Mouse (Mus musculus): ENCODE data around the gene Cbr3.

DNA sequence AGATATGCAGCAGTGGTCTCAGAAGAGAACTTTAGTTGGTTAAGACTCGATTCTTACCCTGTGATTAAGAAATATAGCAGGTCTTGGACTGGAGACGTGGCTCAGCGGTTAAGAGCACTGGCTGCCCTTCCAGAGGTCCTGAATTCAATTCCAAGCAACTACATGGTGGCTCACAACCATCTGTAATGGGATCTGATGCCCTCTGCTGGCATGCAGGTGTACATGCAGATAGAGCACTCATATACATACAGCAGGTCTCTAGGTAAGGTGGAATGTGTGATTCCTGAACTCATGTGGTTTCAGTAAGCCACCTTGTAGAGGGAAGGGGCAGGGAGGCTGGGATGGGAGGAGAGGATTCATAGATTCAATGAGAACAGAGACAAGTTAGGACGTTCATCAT is 4.8 kb upstream of the Cbr3 start:
- TF ChIP-seq EP300 (IDR thresholded peaks at IDR 0.05; ENCODE audit: insufficient read depth, low read depth, low read length) (no peak), CTCF (IDR thresholded peaks at IDR 0.05) (no peak)

All from heart, adult 2 months (tissue).